Mouse (Mus musculus) liver, postnatal 0 days (tissue): Measurements from ENCODE around the gene Col4a3.

Experiments
- CTCF ChIP-seq: sonication (generic); IDR thresholded peaks from 2 replicates; pipeline ENCODE4 v1.5.1; 2016; ENCODE audit warnings: antibody characterized with exemption, low read depth
- EP300 ChIP-seq: IDR thresholded peaks from 2 replicates; pipeline ENCODE4 v1.6.1; 2016; ENCODE audit warnings: antibody characterized with exemption, low read depth, mild to moderate bottlenecking

GRCm38 (mm10) chr1:82618001-82618400 lies 31.3 kb downstream of the Col4a3 start:
- TF ChIP-seq CTCF, result no peak
- TF ChIP-seq EP300, result no peak
